Mouse (Mus musculus) cortical plate, adult 2 months (tissue): ENCODE data around the gene Rasa2. TPM values are rescaled to one million over a fixed set of nuclear protein-coding genes. Genes with fewer than 3 reads are reported as not detected.
"Not testable (repeated sequence)": the region's sequence is repeated elsewhere in the genome, so short reads cannot be mapped to it uniquely, and the experiment has no call there.

ENCODE experiments used
- H3K27ac ChIP-seq: fragments of 200-500 bp; 2 replicates; pipeline ENCODE4 v1.5.1; 2012; ENCODE audit warnings: low read length, control low read depth, inconsistent platforms; ENCODE audit not compliant: insufficient read depth
- H3K4me1 ChIP-seq: fragments of 200-500 bp; 2 replicates; pipeline ENCODE4 v1.6.1; 2011; ENCODE audit warnings: low read length; ENCODE audit not compliant: control insufficient read depth, insufficient read depth
- H3K4me3 ChIP-seq: fragments of 200-500 bp; 2 replicates; pipeline ENCODE4 v1.5.1; 2011; ENCODE audit warnings: mild to moderate bottlenecking, low read length, control low read depth; ENCODE audit not compliant: insufficient read depth
- CTCF ChIP-seq: fragments of 200-500 bp; IDR thresholded peaks from 2 replicates; pipeline ENCODE4 v1.5.1; 2011; ENCODE audit warnings: mild to moderate bottlenecking, control low read depth, low read length; ENCODE audit not compliant: insufficient read depth; ENCODE audit errors: extremely low read depth
- POLR2A ChIP-seq: fragments of 200-500 bp; IDR thresholded peaks from 2 replicates; pipeline ENCODE4 v1.6.1; 2011; ENCODE audit warnings: mild to moderate bottlenecking, low read length, control low read depth; ENCODE audit not compliant: insufficient read depth; ENCODE audit errors: extremely low read depth
- polyA plus RNA-seq: library from polyadenylated mRNA; depleted of rRNA; stranded (reverse); fragments of >200 nt; gene quantifications from 2 replicates; pipeline ENCODE4 v1.2.3, GENCODE M21; 2012

The Rasa2 gene
- polyA plus RNA-seq, 1 experiment: 10.1 TPM

GRCm38 (mm10) chr9:96559148-96559547 lies 72.3 kb downstream of the Rasa2 start:
- Histone ChIP-seq H3K4me1 (no peaks in the 10 kb centered on the region), H3K27ac (no peak overlapping the region), H3K4me3 (no peak overlapping the region)
- TF ChIP-seq POLR2A (no peak), CTCF (no peak)

- H3K27ac ChIP-seq: no peak overlapping the region
- H3K4me3 ChIP-seq: no peak overlapping the region
- no peaks in the 10 kb centered on the region for H3K4me1 ChIP-seq
- no peak for TF ChIP-seq POLR2A
- TF ChIP-seq CTCF: no peak
These were observed 72.8 kb downstream of the Rasa2 start for GRCm38 (mm10) chr9:96558594-96558993.

DNA sequence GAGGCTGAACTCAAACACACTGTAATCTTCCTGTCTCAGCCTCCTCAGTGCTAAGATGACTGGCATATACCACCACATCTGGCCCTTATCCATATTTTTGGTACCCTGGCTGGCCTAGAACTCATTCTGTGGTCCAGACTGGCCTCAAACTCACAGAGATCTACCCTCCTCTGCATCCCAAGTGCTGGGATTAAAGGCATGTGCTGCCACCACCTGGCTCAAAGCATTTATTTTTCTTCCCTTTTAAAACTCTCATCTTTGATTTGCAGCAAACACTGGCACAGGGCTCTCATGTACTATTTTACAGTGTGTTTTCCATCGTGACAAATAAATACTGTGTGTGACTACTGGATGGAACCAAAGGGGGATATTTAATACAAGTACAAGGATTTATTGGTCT lies 77.3 kb downstream of the Rasa2 start:
- no peaks in the 10 kb centered on the region for H3K4me1 ChIP-seq
- TF ChIP-seq CTCF (peak; percentile 36), POLR2A (no peak)
- no peak overlapping the region for H3K4me3 ChIP-seq
- H3K27ac ChIP-seq: no peak overlapping the region

- H3K27ac ChIP-seq: no peak overlapping the region
- no peak overlapping the region for H3K4me3 ChIP-seq
- no peaks in the 10 kb centered on the region for H3K4me1 ChIP-seq
- TF ChIP-seq CTCF (no peak), POLR2A (no peak)
These were observed 86.0 kb downstream of the Rasa2 start for GRCm38 (mm10) chr9:96545410-96545809.

GRCm38 (mm10) chr9:96543643-96544640 lies 87.5 kb downstream of the Rasa2 start:
- peak; percentile 25; the same call in 1 of the 2 replicates for TF ChIP-seq CTCF
- 0 out of 2 replicates have a peak, but pooled peaks have one; percentile 16 for TF ChIP-seq POLR2A
- Histone ChIP-seq H3K4me1 (no peaks in the 10 kb centered on the region), H3K4me3 (no peak overlapping the region), H3K27ac (no peak overlapping the region)

- Histone ChIP-seq H3K4me3 (no peak overlapping the region), H3K4me1 (no peaks in the 10 kb centered on the region), H3K27ac (no peak overlapping the region)
- no peak for TF ChIP-seq CTCF
- TF ChIP-seq POLR2A: no peak
These were observed 92.5 kb downstream of the Rasa2 start for GRCm38 (mm10) chr9:96538916-96539315.

- H3K4me1 ChIP-seq: no peaks in the 10 kb centered on the region
- H3K4me3 ChIP-seq: no peak overlapping the region
- 0 out of 2 replicates have a peak overlapping the region, but pooled peaks have one; percentile 17 for H3K27ac ChIP-seq
- TF ChIP-seq POLR2A (no peak), CTCF (no peak)
These were observed 93.8 kb downstream of the Rasa2 start for GRCm38 (mm10) chr9:96537615-96537919.

GRCm38 (mm10) chr9:96536895-96537614 lies 94.4 kb downstream of the Rasa2 start:
- peak overlapping the region; percentile 20 for H3K4me3 ChIP-seq
- TF ChIP-seq CTCF (no peak), POLR2A (0 out of 2 replicates have a peak, but pooled peaks have one; percentile 5)
- peak overlapping the region; percentile 17 for H3K27ac ChIP-seq
- no peaks in the 10 kb centered on the region for H3K4me1 ChIP-seq

GRCm38 (mm10) chr9:96536093-96536492 lies 95.3 kb downstream of the Rasa2 start:
- H3K4me3 ChIP-seq, H3K4me1 ChIP-seq, H3K27ac ChIP-seq: not testable (repeated sequence)
